Mouse (Mus musculus) erythroblast, embryonic 14.5 days (primary cell): Measurements from ENCODE around the gene Sdk1.

Experiments
- GATA1 ChIP-seq: IDR thresholded peaks from 2 replicates; pipeline ENCODE4 v1.6.1; 2012; ENCODE audit warnings: low read length, inconsistent platforms, mixed read lengths
- TAL1 ChIP-seq: IDR thresholded peaks from 3 replicates; pipeline ENCODE4 v1.6.1; 2012; ENCODE audit warnings: low read length, inconsistent platforms, mixed read lengths

GRCm38 (mm10) chr5:141748793-141749192, 507.5 kb downstream of the Sdk1 start:
- TF ChIP-seq TAL1 (no peak), GATA1 (no peak)
